Comparison of ENCODE assay signal across 11 mouse cellular contexts in genomic region chr7:130278738-130279705, GRCm38 (mm10).
DNase-seq lines count a peak whose midpoint lies in the region; ATAC-seq and TF ChIP-seq lines count a peak whose summit lies in the region.
"Had no signal": no experiment of that assay in that cellular context is flagged by ENCODE, and none has a peak within 500 bp of the region (broad histone marks: within the 10 kb centered on the region; RNA-seq: fewer than 3 reads in every experiment).

No protein-coding gene starts in this region.

- no peak overlapping the region for H3K4me2 ChIP-seq in hindbrain, embryonic 15.5 days
- H3K4me2 ChIP-seq in hindbrain, embryonic 16.5 days (ENCODE audit: low read length), result no peak overlapping the region
- no peak overlapping the region for H3K4me2 ChIP-seq in stomach, embryonic 14.5 days (replicated peaks; ENCODE audit: low read depth, low read length)
- no peak overlapping the region for H3K4me2 ChIP-seq in stomach, postnatal 0 days (replicated peaks; ENCODE audit: low read depth)

- no peak for TF ChIP-seq EP300 in stomach, postnatal 0 days (optimal IDR thresholded peaks at IDR 0.05)

- 0 out of 2 replicates have a peak, but pooled peaks cover 5% of the 10 kb centered on the region for H3K27me3 ChIP-seq in hindbrain, embryonic 15.5 days
- no peaks in the 10 kb centered on the region for H3K27me3 ChIP-seq in hindbrain, embryonic 16.5 days (replicated peaks; ENCODE audit: control insufficient read depth, insufficient read depth, low read length)
- no peaks in the 10 kb centered on the region for H3K27me3 ChIP-seq in stomach, embryonic 14.5 days (ENCODE audit: control insufficient read depth, insufficient read depth, low read length)
- no peaks in the 10 kb centered on the region for H3K27me3 ChIP-seq in stomach, postnatal 0 days (ENCODE audit: control insufficient read depth, insufficient read depth, low read length)
- H3K27me3 ChIP-seq: Patski had no signal

- no peak overlapping the region for H3K27ac ChIP-seq in hindbrain, embryonic 15.5 days (replicated peaks)
- no peak overlapping the region for H3K27ac ChIP-seq in hindbrain, embryonic 16.5 days (ENCODE audit: low read depth, low read length)
- H3K27ac ChIP-seq in stomach, embryonic 14.5 days (ENCODE audit: low read length), result peak overlapping the region; percentile 76
- H3K27ac ChIP-seq in stomach, postnatal 0 days (replicated peaks), result no peak overlapping the region
- H3K27ac ChIP-seq: macrophage had no signal

- no peak for TF ChIP-seq CTCF in stomach, postnatal 0 days (IDR thresholded peaks at IDR 0.05; ENCODE audit: low read depth)

- 48% methylated on average over 19 of the region's 19 CpGs for WGBS in hindbrain, embryonic 15.5 days
- 44% methylated on average over 19 of the region's 19 CpGs for WGBS in hindbrain, embryonic 16.5 days
- 37% methylated on average over 19 of the region's 19 CpGs for WGBS in stomach, embryonic 14.5 days
- WGBS in stomach, postnatal 0 days, result 46% methylated on average over 19 of the region's 19 CpGs

- no peak overlapping the region for H3K9ac ChIP-seq in hindbrain, embryonic 15.5 days
- no peak overlapping the region for H3K9ac ChIP-seq in hindbrain, embryonic 16.5 days (ENCODE audit: low read depth, low read length)
- H3K9ac ChIP-seq in stomach, embryonic 14.5 days (replicated peaks; ENCODE audit: low read depth, low read length), result no peak overlapping the region
- H3K9ac ChIP-seq in stomach, postnatal 0 days (ENCODE audit: low read length), result no peak overlapping the region

- H3K36me3 ChIP-seq in hindbrain, embryonic 15.5 days, result no peaks in the 10 kb centered on the region
- no peaks in the 10 kb centered on the region for H3K36me3 ChIP-seq in hindbrain, embryonic 16.5 days (ENCODE audit: control insufficient read depth, insufficient read depth, low read length)
- H3K36me3 ChIP-seq in stomach, embryonic 14.5 days (ENCODE audit: control insufficient read depth, insufficient read depth, low read length), result no peaks in the 10 kb centered on the region
- no peaks in the 10 kb centered on the region for H3K36me3 ChIP-seq in stomach, postnatal 0 days (ENCODE audit: control insufficient read depth, insufficient read depth, low read length)

- no peaks in the 10 kb centered on the region for H3K9me3 ChIP-seq in hindbrain, embryonic 15.5 days
- no peaks in the 10 kb centered on the region for H3K9me3 ChIP-seq in hindbrain, embryonic 16.5 days (ENCODE audit: control insufficient read depth, low read length)
- no peaks in the 10 kb centered on the region for H3K9me3 ChIP-seq in stomach, embryonic 14.5 days (ENCODE audit: control insufficient read depth, low read depth, low read length)
- H3K9me3 ChIP-seq in stomach, postnatal 0 days (ENCODE audit: control insufficient read depth, low read length), result no peaks in the 10 kb centered on the region

- DNase-seq in stomach, postnatal 0 days (ENCODE audit: low spot score), result no peak
- DNase-seq in kidney, postnatal 4 days, result peak; percentile 46 to 67
- DNase-seq in left cerebral cortex, adult 9 months (ENCODE audit: low spot score in 2 of 2), result no peak
- no peak for DNase-seq in embryo, embryonic 10.5 days (ENCODE audit: low spot score)
- DNase-seq in adrenal gland, adult 2 months, result no peak
- DNase-seq: cerebellum, adult 9-10 months had no signal

- no peak overlapping the region for H3K4me3 ChIP-seq in hindbrain, embryonic 15.5 days
- no peak overlapping the region for H3K4me3 ChIP-seq in hindbrain, embryonic 16.5 days (ENCODE audit: low read length)
- no peak overlapping the region for H3K4me3 ChIP-seq in stomach, embryonic 14.5 days (ENCODE audit: low read depth, low read length)
- H3K4me3 ChIP-seq in stomach, postnatal 0 days (ENCODE audit: low read depth, low read length), result no peak overlapping the region

- 0 out of 2 replicates have a peak, but pooled peaks have one; percentile 27 for ATAC-seq in hindbrain, embryonic 15.5 days (ENCODE audit: low FRiP score, low read depth)
- no peak for ATAC-seq in hindbrain, embryonic 16.5 days
- no peak; the same call in 1 of the 2 replicates for ATAC-seq in stomach, embryonic 14.5 days (ENCODE audit: insufficient number of reproducible peaks, insufficient read depth, low FRiP score, low read depth)
- ATAC-seq in stomach, postnatal 0 days (ENCODE audit: low FRiP score, low TSS enrichment), result no peak
- ATAC-seq: Patski had no signal

- peaks cover 11% of the 10 kb centered on the region; the same call in 1 of the 2 replicates for H3K4me1 ChIP-seq in hindbrain, embryonic 15.5 days (replicated peaks)
- peaks cover 3% of the 10 kb centered on the region for H3K4me1 ChIP-seq in hindbrain, embryonic 16.5 days (ENCODE audit: control insufficient read depth, insufficient read depth, low read depth, low read length)
- H3K4me1 ChIP-seq in stomach, embryonic 14.5 days (ENCODE audit: control insufficient read depth, insufficient read depth, low read length), result peaks cover 14% of the 10 kb centered on the region; the same call in 1 of the 2 replicates
- H3K4me1 ChIP-seq in stomach, postnatal 0 days (replicated peaks; ENCODE audit: control insufficient read depth, insufficient read depth), result no peaks in the 10 kb centered on the region

Comparison
In these comparisons a context has a peak if more than half of its experiments do, and no peak if none do; other contexts are left out.
1. DNase-seq: peak in kidney, postnatal 4 days (2 of 2); none in stomach, postnatal 0 days (single experiment), left cerebral cortex, adult 9 months (0 of 2), embryo, embryonic 10.5 days (single experiment) and adrenal gland, adult 2 months (single experiment).